ENCODE assay signal across 27 mouse cellular contexts in genomic region chr2:166195041-166195440, GRCm38 (mm10). TPM values are rescaled to one million over a fixed set of nuclear protein-coding genes. Genes with fewer than 3 reads are reported as not detected.
DNase-seq lines count a peak whose midpoint lies in the region; ATAC-seq and TF ChIP-seq lines count a peak whose summit lies in the region.
"Had no signal": no experiment of that assay in that cellular context is flagged by ENCODE, and none has a peak within 500 bp of the region (broad histone marks: within the 10 kb centered on the region; RNA-seq: fewer than 3 reads in every experiment).

No protein-coding gene starts in this region.

- 82% methylated on average over 6 of the region's 6 CpGs for WGBS in hindbrain, embryonic 10.5 days
- WGBS in hindbrain, embryonic 12.5 days, result 68% methylated on average over 6 of the region's 6 CpGs
- 73% methylated on average over 6 of the region's 6 CpGs for WGBS in embryonic facial prominence, embryonic 10.5 days

- H3K4me3 ChIP-seq in hindbrain, embryonic 10.5 days, result no peak overlapping the region
- no peak overlapping the region for H3K4me3 ChIP-seq in hindbrain, embryonic 12.5 days
- peak overlapping the region; percentile 8 for H3K4me3 ChIP-seq in ES-Bruce4 (ENCODE audit: low read depth, low read length)
- no peak overlapping the region for H3K4me3 ChIP-seq in embryonic facial prominence, embryonic 10.5 days
- H3K4me3 ChIP-seq: embryonic facial prominence, embryonic 15.5 days; forebrain, embryonic 13.5 days; gastrocnemius, adult 2 months; intestine, embryonic 15.5 days; layer of hippocampus, adult 2 months; limb, embryonic 15.5 days; liver, embryonic 13.5 days; neural tube, embryonic 13.5 days had no signal

- peaks cover 67% of the 10 kb centered on the region for H3K4me1 ChIP-seq in hindbrain, embryonic 10.5 days (replicated peaks)
- H3K4me1 ChIP-seq in hindbrain, embryonic 12.5 days, result peaks cover 29% of the 10 kb centered on the region
- peaks cover 21% of the 10 kb centered on the region for H3K4me1 ChIP-seq in ES-Bruce4 (ENCODE audit: control insufficient read depth, insufficient read depth, low read length)
- peaks cover 77% of the 10 kb centered on the region for H3K4me1 ChIP-seq in embryonic facial prominence, embryonic 10.5 days
- H3K4me1 ChIP-seq: liver, embryonic 13.5 days had no signal

- 0 out of 2 replicates have a peak, but pooled peaks cover 3% of the 10 kb centered on the region for H3K9me3 ChIP-seq in hindbrain, embryonic 10.5 days
- 0 out of 2 replicates have a peak, but pooled peaks cover 3% of the 10 kb centered on the region for H3K9me3 ChIP-seq in hindbrain, embryonic 12.5 days (replicated peaks)
- peaks cover 7% of the 10 kb centered on the region for H3K9me3 ChIP-seq in ES-Bruce4 (replicated peaks; ENCODE audit: control insufficient read depth, insufficient read depth, low read length, poor library complexity, severe bottlenecking)
- peaks cover 4% of the 10 kb centered on the region; the same call in 1 of the 2 replicates for H3K9me3 ChIP-seq in embryonic facial prominence, embryonic 10.5 days
- H3K9me3 ChIP-seq: forebrain, embryonic 13.5 days; intestine, embryonic 15.5 days; limb, embryonic 15.5 days; liver, embryonic 13.5 days; neural tube, embryonic 13.5 days had no signal

- no peaks in the 10 kb centered on the region for H3K36me3 ChIP-seq in hindbrain, embryonic 10.5 days
- H3K36me3 ChIP-seq in hindbrain, embryonic 12.5 days, result no peaks in the 10 kb centered on the region
- H3K36me3 ChIP-seq in ES-Bruce4 (ENCODE audit: control insufficient read depth, insufficient read depth, low read length, poor library complexity, severe bottlenecking), result no peaks in the 10 kb centered on the region
- no peaks in the 10 kb centered on the region for H3K36me3 ChIP-seq in embryonic facial prominence, embryonic 10.5 days (replicated peaks)
- H3K36me3 ChIP-seq: embryonic facial prominence, embryonic 15.5 days; G1E; intestine, embryonic 15.5 days; limb, embryonic 15.5 days; liver, embryonic 13.5 days; neural tube, embryonic 13.5 days had no signal

- peaks cover 45% of the 10 kb centered on the region for H3K27me3 ChIP-seq in hindbrain, embryonic 10.5 days (ENCODE audit: insufficient read depth, poor library complexity, severe bottlenecking)
- peaks cover 25% of the 10 kb centered on the region for H3K27me3 ChIP-seq in hindbrain, embryonic 12.5 days
- H3K27me3 ChIP-seq in ES-Bruce4 (ENCODE audit: control insufficient read depth, insufficient read depth, low read length, poor library complexity, severe bottlenecking), result no peaks in the 10 kb centered on the region
- no peaks in the 10 kb centered on the region; the same call in 1 of the 2 replicates for H3K27me3 ChIP-seq in embryonic facial prominence, embryonic 10.5 days (replicated peaks; ENCODE audit: low read depth, poor library complexity, severe bottlenecking)
- H3K27me3 ChIP-seq: embryonic facial prominence, embryonic 15.5 days; intestine, embryonic 15.5 days; limb, embryonic 15.5 days; liver, embryonic 13.5 days had no signal

- no peak for DNase-seq in hindbrain, embryonic 10.5 days (ENCODE audit: low spot score)
- DNase-seq in embryonic facial prominence, embryonic 10.5 days (ENCODE audit: low spot score), result no peak
- DNase-seq in gastrocnemius, adult 18-20 months (ENCODE audit: low spot score), result no peak
- no peak for DNase-seq in frontal cortex, postnatal 14 days (ENCODE audit: low spot score in 2 of 2)
- no peak for DNase-seq in adrenal gland, adult 8-10 months
- DNase-seq: adrenal gland, postnatal 14 days; cerebellum, adult 18-20 months; cerebellum, postnatal 10 days; gastrocnemius, adult 2 months; gastrocnemius, postnatal 36 days; heart, postnatal 14 days; liver, embryonic 13.5 days; lung, adult 18-20 months; thymus, postnatal 25 days had no signal

- H3K9ac ChIP-seq in hindbrain, embryonic 12.5 days, result no peak overlapping the region
- H3K9ac ChIP-seq in ES-Bruce4 (ENCODE audit: low read depth, poor library complexity, severe bottlenecking), result peak overlapping the region; percentile 25; the same call in 1 of the 2 replicates
- H3K9ac ChIP-seq: embryonic facial prominence, embryonic 15.5 days; forebrain, embryonic 13.5 days; intestine, embryonic 15.5 days; limb, embryonic 15.5 days; liver, embryonic 13.5 days; neural tube, embryonic 13.5 days had no signal

- no peak for TF ChIP-seq POLR2A in ES-Bruce4 (IDR thresholded peaks at IDR 0.05; ENCODE audit: insufficient read depth, low read length)

- H3K4me2 ChIP-seq in hindbrain, embryonic 12.5 days (replicated peaks), result no peak overlapping the region
- H3K4me2 ChIP-seq: embryonic facial prominence, embryonic 15.5 days; forebrain, embryonic 13.5 days; intestine, embryonic 15.5 days; limb, embryonic 15.5 days; liver, embryonic 13.5 days; midbrain, embryonic 11.5 days; neural tube, embryonic 13.5 days had no signal

- no peak for TF ChIP-seq EP300 in ES-Bruce4 (IDR thresholded peaks at IDR 0.05; ENCODE audit: insufficient read depth, low read depth, low read length)

- 0 out of 2 replicates have a peak overlapping the region, but pooled peaks have one; percentile 6 for H3K27ac ChIP-seq in hindbrain, embryonic 10.5 days
- no peak overlapping the region for H3K27ac ChIP-seq in hindbrain, embryonic 12.5 days
- peak overlapping the region; percentile 84 for H3K27ac ChIP-seq in ES-Bruce4 (ENCODE audit: insufficient read depth, low read length)
- H3K27ac ChIP-seq in embryonic facial prominence, embryonic 10.5 days (replicated peaks), result peak overlapping the region; percentile 73
- H3K27ac ChIP-seq: embryonic facial prominence, embryonic 15.5 days; forebrain, embryonic 13.5 days; gastrocnemius, adult 2 months; hindbrain, postnatal 0 days; intestine, embryonic 15.5 days; layer of hippocampus, adult 2 months; limb, embryonic 15.5 days; liver, embryonic 13.5 days; neural tube, embryonic 13.5 days had no signal

- ATAC-seq in hindbrain, embryonic 12.5 days (ENCODE audit: low FRiP score), result no peak
- peak; percentile 43; the same call in 1 of the 2 replicates for ATAC-seq in megakaryocyte, adult 5-6 weeks (ENCODE audit: poor library complexity, severe bottlenecking)
- ATAC-seq: forebrain, embryonic 13.5 days; hindbrain, postnatal 0 days; intestine, embryonic 15.5 days; lung, postnatal 0 days had no signal

- no peak for TF ChIP-seq CTCF in ES-Bruce4 (IDR thresholded peaks at IDR 0.05; ENCODE audit: low read depth, low read length)

RNA-seq across cellular contexts. Expression of gene Sulf2, which starts 39.6 kb away (rescaled TPM):
- 83.8 and 87.8 TPM in 2 replicates for polyA plus RNA-seq in hindbrain, embryonic 10.5 days (2016; fragmentation: Nextera tagmentation; extraction: Ambion mirVana)
- polyA plus RNA-seq in hindbrain, embryonic 12.5 days (2016; fragmentation: Nextera tagmentation; extraction: Ambion mirVana), result 185 and 186 TPM in 2 replicates
- 116 and 119 TPM in 2 replicates for polyA plus RNA-seq in ES-Bruce4 (2011; ENCODE audit: insufficient read depth, insufficient read length, low read depth, missing spikeins)
- 115 and 131 TPM in 2 replicates for polyA plus RNA-seq in embryonic facial prominence, embryonic 10.5 days (2016; fragmentation: Nextera tagmentation; extraction: Ambion mirVana)
- total RNA-seq in megakaryocyte, adult 5-6 weeks (2015), result 71.3 and 72.6 TPM in 2 replicates
- 47.4 and 51.1 TPM in 2 replicates for total RNA-seq in megakaryocyte, adult 5-6 weeks (2017)
- total RNA-seq in gastrocnemius, adult 18-20 months (2021), result 10 to 100 TPM in 1 of 2 experiments, 1 to 10 TPM in 1; 8.7 to 12.3 TPM
- total RNA-seq in adrenal gland, adult 8-10 months (2022), result 100 to 1,000 TPM in 2 of 4 experiments, 10 to 100 TPM in 2; 44.6 to 150 (median 89.6) TPM
- polyA plus RNA-seq: G1E had no signal
